Mouse (Mus musculus): ENCODE data around the gene Mrpl45. TPM values are rescaled to one million over a fixed set of nuclear protein-coding genes. Genes with fewer than 3 reads are reported as not detected.

The Mrpl45 gene
- polyA plus RNA-seq, 1 experiment, result 25.4 TPM

DNA sequence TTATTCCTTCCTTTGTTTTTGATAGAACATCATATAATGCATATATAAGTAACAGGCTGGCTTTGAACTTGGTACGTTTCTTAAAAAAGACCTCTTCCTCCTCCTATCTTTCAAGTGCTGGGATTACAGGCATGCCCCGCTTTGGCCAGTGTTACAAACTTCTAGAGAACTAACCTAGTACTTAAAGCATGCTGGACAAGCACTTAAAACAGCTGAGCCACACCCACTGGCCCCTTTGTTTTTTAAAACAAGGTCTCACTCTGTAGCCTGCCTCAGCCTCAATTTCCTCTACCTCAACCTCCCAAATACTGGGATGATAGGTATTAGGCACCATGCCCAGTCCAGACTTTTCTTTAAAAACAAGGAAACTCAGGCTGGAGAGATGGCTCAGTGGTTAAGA is 39.1 kb downstream of the Mrpl45 start:
- TF ChIP-seq CTCF (IDR thresholded peaks at IDR 0.05; ENCODE audit: borderline replicate concordance, extremely low read depth, insufficient read depth, insufficient read length) (no peak), POLR2A (IDR thresholded peaks at IDR 0.05; ENCODE audit: borderline replicate concordance, extremely low read depth, insufficient read depth, insufficient read length, poor library complexity, severe bottlenecking) (no peak)
- no peak for DNase-seq (ENCODE audit: low read depth)

DNA sequence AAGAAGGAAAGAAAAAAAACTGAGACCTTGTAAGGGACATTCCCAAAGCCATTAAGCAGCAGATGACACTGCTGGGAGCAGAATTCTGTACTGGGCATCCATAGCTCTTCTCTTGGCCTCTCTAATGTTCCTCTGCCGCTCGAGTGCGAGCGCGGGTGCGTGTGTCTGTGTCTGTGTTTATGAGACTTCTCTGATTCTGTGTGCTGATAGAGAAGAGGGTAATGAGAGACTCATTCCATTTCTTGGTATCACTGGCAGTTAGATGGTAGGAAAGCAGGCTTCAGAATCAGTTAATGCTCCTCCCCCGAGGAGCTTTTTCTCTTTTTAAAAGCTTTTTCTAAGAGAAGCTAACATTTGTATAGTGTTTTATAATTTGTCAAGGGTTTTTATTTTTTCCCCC is 39.7 kb downstream of the Mrpl45 start:
- DNase-seq (ENCODE audit: low read depth), result no peak
- TF ChIP-seq POLR2A (IDR thresholded peaks at IDR 0.05; ENCODE audit: borderline replicate concordance, extremely low read depth, insufficient read depth, insufficient read length, poor library complexity, severe bottlenecking) (no peak), CTCF (IDR thresholded peaks at IDR 0.05; ENCODE audit: borderline replicate concordance, extremely low read depth, insufficient read depth, insufficient read length) (no peak)

- peak; percentile 74 for DNase-seq (ENCODE audit: low read depth)
- TF ChIP-seq CTCF (IDR thresholded peaks at IDR 0.05; ENCODE audit: borderline replicate concordance, extremely low read depth, insufficient read depth, insufficient read length), result peak; percentile 73; the same call in 1 of the 2 replicates
Measured at GRCm38 (mm10) chr11:97357663-97358062, 42.1 kb downstream of the Mrpl45 start.

DNA sequence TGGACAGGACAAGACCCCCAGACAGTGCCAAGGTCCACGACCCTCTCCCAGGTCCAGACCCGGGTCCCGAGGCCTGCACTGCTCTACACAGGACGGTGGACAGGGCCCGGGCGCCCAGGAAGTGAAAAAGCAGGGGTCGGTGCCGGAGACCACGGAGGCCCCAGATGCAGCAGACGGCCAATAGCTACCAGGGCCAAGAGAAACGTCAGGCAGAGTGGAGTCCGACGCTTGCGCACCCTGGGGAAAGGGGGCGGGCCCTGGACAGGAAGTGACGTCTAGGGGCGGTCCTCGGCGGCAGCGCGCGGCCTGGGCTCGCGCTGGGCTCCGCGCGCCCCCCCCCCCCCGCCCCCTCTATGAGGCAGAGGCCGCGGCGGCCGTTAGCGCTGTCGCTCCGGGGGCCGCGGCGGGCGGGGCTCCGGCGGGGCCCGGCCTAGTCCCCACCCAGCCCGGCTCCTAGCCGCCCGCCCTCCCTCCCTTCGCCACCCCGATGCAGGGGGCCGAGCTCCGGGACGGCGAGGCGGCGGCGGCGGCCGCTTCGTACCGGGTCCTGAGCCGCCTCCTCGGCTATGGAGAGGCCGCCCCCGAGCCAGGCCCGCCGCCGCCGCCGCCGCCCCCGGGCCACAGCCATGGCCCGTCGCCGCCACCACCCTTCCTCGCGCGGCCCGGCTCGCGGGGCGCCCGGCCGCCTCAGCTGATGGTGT is 46.6 kb downstream of the Mrpl45 start, which contains the start of gene Socs7:
TSS of gene Socs7 (plus strand) at position 604 of the 701 bp plus-strand sequence.
- DNase-seq (ENCODE audit: low read depth), result peak; percentile 97
- peak; percentile 78 for TF ChIP-seq POLR2A (IDR thresholded peaks at IDR 0.05; ENCODE audit: borderline replicate concordance, extremely low read depth, insufficient read depth, insufficient read length, poor library complexity, severe bottlenecking)
- TF ChIP-seq CTCF (IDR thresholded peaks at IDR 0.05; ENCODE audit: borderline replicate concordance, extremely low read depth, insufficient read depth, insufficient read length), result no peak

- TF ChIP-seq POLR2A (IDR thresholded peaks at IDR 0.05; ENCODE audit: borderline replicate concordance, extremely low read depth, insufficient read depth, insufficient read length, poor library complexity, severe bottlenecking) (no peak), CTCF (IDR thresholded peaks at IDR 0.05; ENCODE audit: borderline replicate concordance, extremely low read depth, insufficient read depth, insufficient read length) (no peak)
- peak; percentile 39 for DNase-seq (ENCODE audit: low read depth)
Measured at GRCm38 (mm10) chr11:97362649-97362942, 47.1 kb downstream of the Mrpl45 start.

- DNase-seq (ENCODE audit: low read depth), result peak; percentile 44
- TF ChIP-seq POLR2A (IDR thresholded peaks at IDR 0.05; ENCODE audit: borderline replicate concordance, extremely low read depth, insufficient read depth, insufficient read length, poor library complexity, severe bottlenecking) (no peak), CTCF (IDR thresholded peaks at IDR 0.05; ENCODE audit: borderline replicate concordance, extremely low read depth, insufficient read depth, insufficient read length) (no peak)
Measured at GRCm38 (mm10) chr11:97362943-97363643, 47.6 kb downstream of the Mrpl45 start.

DNA sequence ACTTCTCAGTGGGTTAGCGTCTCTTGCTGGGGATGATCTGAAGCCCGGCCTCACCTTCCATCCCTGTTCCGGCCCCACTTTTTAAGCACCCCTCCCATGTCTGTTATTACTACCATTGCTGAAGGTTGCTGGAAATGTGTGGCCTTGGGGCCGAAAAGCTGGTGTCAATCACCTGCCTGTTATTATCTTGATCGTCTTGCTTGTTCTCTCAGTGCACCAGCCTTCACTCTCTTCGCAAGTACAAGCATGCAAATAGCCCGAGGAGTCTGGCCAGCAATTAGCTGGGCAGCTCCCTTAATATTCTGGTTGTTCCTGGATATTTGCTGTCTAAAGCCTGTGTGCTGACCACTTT is 48.1 kb downstream of the Mrpl45 start:
- peak; percentile 33 for DNase-seq (ENCODE audit: low read depth)
- TF ChIP-seq CTCF (IDR thresholded peaks at IDR 0.05; ENCODE audit: borderline replicate concordance, extremely low read depth, insufficient read depth, insufficient read length), result no peak

DNA sequence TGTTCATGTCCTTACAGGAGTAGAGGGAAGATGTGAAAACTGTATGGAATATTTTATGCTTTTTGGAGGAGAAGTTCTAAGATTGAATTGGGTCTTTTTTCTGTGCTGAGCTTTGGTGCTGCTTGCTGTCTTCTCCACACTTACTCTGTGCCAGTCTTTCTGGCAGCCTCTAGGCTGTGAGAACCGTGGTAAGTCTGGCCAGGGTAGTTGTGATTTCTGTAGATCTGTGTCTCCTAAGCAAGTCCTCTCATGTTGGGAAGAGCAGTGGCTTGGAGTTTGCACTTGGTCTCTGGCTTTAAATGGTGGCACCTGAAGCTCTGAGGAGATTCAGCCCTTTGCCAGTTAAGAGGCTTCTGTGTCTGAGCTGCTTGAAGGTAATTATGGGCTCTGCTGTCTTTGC is 50.0 kb downstream of the Mrpl45 start:
- TF ChIP-seq CTCF (IDR thresholded peaks at IDR 0.05; ENCODE audit: borderline replicate concordance, extremely low read depth, insufficient read depth, insufficient read length), result no peak
- TF ChIP-seq POLR2A (IDR thresholded peaks at IDR 0.05; ENCODE audit: borderline replicate concordance, extremely low read depth, insufficient read depth, insufficient read length, poor library complexity, severe bottlenecking), result no peak
- DNase-seq (ENCODE audit: low read depth), result no peak

DNA sequence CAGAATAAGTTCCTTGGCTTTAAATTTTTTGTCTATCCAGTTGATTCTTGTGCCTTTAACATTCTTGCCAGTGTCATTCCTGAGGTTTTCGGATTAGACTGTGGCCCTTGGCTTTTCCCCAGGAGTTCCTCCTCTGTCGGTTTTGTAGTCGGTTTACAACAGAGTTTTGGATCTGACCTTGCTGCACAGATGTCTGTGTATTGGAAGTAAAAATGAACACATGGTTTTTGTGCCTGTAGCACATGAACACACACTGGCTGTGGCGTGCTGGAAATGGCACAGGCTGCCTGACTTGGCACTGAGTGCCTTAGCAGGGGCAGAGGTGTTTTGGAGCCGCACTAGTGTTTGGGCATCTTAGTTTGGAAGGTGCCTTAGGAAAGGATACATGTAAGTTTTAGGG is 53.0 kb downstream of the Mrpl45 start:
- DNase-seq (ENCODE audit: low read depth), result peak; percentile 30
- TF ChIP-seq CTCF (IDR thresholded peaks at IDR 0.05; ENCODE audit: borderline replicate concordance, extremely low read depth, insufficient read depth, insufficient read length) (no peak), POLR2A (IDR thresholded peaks at IDR 0.05; ENCODE audit: borderline replicate concordance, extremely low read depth, insufficient read depth, insufficient read length, poor library complexity, severe bottlenecking) (no peak)

GRCm38 (mm10) chr11:97370329-97371091 is 55.0 kb downstream of the Mrpl45 start:
- TF ChIP-seq POLR2A (IDR thresholded peaks at IDR 0.05; ENCODE audit: borderline replicate concordance, extremely low read depth, insufficient read depth, insufficient read length, poor library complexity, severe bottlenecking) (no peak), CTCF (IDR thresholded peaks at IDR 0.05; ENCODE audit: borderline replicate concordance, extremely low read depth, insufficient read depth, insufficient read length) (no peak)
- peak; percentile 82 for DNase-seq (ENCODE audit: low read depth)

GRCm38 (mm10) chr11:97372159-97372864 is 56.8 kb downstream of the Mrpl45 start:
- TF ChIP-seq POLR2A (IDR thresholded peaks at IDR 0.05; ENCODE audit: borderline replicate concordance, extremely low read depth, insufficient read depth, insufficient read length, poor library complexity, severe bottlenecking), result no peak
- no peak for TF ChIP-seq CTCF (IDR thresholded peaks at IDR 0.05; ENCODE audit: borderline replicate concordance, extremely low read depth, insufficient read depth, insufficient read length)
- no peak for DNase-seq (ENCODE audit: low read depth)

All from brain, embryonic 14.5 days (tissue).